ENCODE assay signal across 22 mouse cellular contexts in the genomic region with DNA sequence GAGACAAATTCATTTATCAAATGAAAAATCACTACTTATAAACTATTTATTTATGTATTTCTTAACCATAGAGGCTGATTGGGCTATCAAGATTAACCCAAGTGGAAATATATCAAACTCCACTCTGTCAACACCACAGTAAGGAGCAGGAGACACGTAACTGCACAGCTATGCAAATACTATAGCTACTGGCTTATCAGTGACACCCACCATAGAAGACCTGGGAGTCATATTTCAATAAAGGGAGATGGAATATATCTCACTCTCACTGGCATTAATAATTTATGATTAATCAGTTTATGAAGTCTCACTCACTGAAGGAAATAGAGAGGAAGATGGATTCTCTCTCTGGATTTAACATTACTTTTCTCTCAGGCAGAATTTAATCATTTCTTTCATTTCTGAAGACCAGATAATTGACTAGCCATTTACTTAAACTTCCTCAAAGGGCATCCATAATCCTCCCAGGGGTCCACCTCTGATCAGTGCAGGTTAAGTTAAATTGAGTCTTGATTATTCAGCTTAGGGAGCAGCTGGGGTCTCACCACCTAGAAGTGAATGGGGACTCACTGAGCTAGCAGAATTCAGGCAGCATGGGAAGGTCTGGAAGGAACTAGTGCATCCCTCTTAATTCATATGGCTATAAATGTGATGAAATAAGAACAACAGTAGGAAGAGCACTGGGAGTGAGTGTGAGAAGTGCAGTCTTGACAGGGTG.
DNase-seq lines count a peak whose midpoint lies in the region; ATAC-seq and TF ChIP-seq lines count a peak whose summit lies in the region.
"Had no signal": no experiment of that assay in that cellular context is flagged by ENCODE, and none has a peak within 500 bp of the region (broad histone marks: within the 10 kb centered on the region; RNA-seq: fewer than 3 reads in every experiment).

No protein-coding gene starts in this region.

- DNase-seq in forebrain, embryonic 11.5 days (ENCODE audit: low spot score) = no peak
- no peak for DNase-seq in forebrain, embryonic 10.5 days (ENCODE audit: extremely low spot score, low spot score)
- no peak for DNase-seq in hindbrain, postnatal 0 days (ENCODE audit: low spot score)
- peak; percentile 35 for DNase-seq in midbrain, embryonic 14.5 days
- DNase-seq in midbrain, postnatal 0 days (ENCODE audit: low spot score) = no peak
- DNase-seq in brain, embryonic 14.5 days (ENCODE audit: low read depth) = peak; percentile 58
- no peak for DNase-seq in liver, postnatal 0 days
- DNase-seq: adrenal gland, adult 8-10 months; adrenal gland, postnatal 36 days; B cell, adult 2 months; cerebellum, adult 11 months; cerebellum, adult 8-10 months; cerebellum, postnatal 14 days; gastrocnemius, postnatal 36 days; heart, adult 11 months; heart, postnatal 36 days had no signal

- no peaks in the 10 kb centered on the region for H3K9me3 ChIP-seq in forebrain, embryonic 11.5 days (ENCODE audit: control insufficient read depth, low read length)
- no peaks in the 10 kb centered on the region for H3K9me3 ChIP-seq in forebrain, embryonic 10.5 days
- no peaks in the 10 kb centered on the region for H3K9me3 ChIP-seq in hindbrain, embryonic 13.5 days
- no peaks in the 10 kb centered on the region for H3K9me3 ChIP-seq in hindbrain, postnatal 0 days (ENCODE audit: low read length)
- H3K9me3 ChIP-seq in midbrain, embryonic 14.5 days (ENCODE audit: control insufficient read depth, low read length) = no peaks in the 10 kb centered on the region
- no peaks in the 10 kb centered on the region for H3K9me3 ChIP-seq in midbrain, postnatal 0 days (ENCODE audit: low read length)
- no peaks in the 10 kb centered on the region for H3K9me3 ChIP-seq in liver, postnatal 0 days (ENCODE audit: low read length)
- H3K9me3 ChIP-seq: embryonic facial prominence, embryonic 12.5 days; G1E; heart, embryonic 13.5 days had no signal

- no peak overlapping the region for H3K4me2 ChIP-seq in forebrain, embryonic 11.5 days (ENCODE audit: low read depth, low read length, severe bottlenecking)
- H3K4me2 ChIP-seq in hindbrain, embryonic 13.5 days = no peak overlapping the region
- no peak overlapping the region for H3K4me2 ChIP-seq in hindbrain, postnatal 0 days (ENCODE audit: low read depth, low read length)
- H3K4me2 ChIP-seq in midbrain, embryonic 14.5 days (ENCODE audit: low read length) = no peak overlapping the region
- H3K4me2 ChIP-seq in midbrain, postnatal 0 days (ENCODE audit: low read depth, low read length, poor library complexity, severe bottlenecking) = no peak overlapping the region
- H3K4me2 ChIP-seq in liver, postnatal 0 days (ENCODE audit: low read depth, low read length) = no peak overlapping the region
- H3K4me2 ChIP-seq: embryonic facial prominence, embryonic 12.5 days; heart, embryonic 13.5 days had no signal

- 84% methylated on average over 1 of the region's 1 CpGs for WGBS in forebrain, embryonic 11.5 days
- WGBS in forebrain, embryonic 10.5 days = 93% methylated on average over 1 of the region's 1 CpGs
- 53% methylated on average over 1 of the region's 1 CpGs for WGBS in hindbrain, embryonic 13.5 days
- WGBS in hindbrain, postnatal 0 days = 66% methylated on average over 1 of the region's 1 CpGs
- 59% methylated on average over 1 of the region's 1 CpGs for WGBS in midbrain, embryonic 14.5 days
- 57% methylated on average over 1 of the region's 1 CpGs for WGBS in midbrain, postnatal 0 days
- 58% methylated on average over 1 of the region's 1 CpGs for WGBS in liver, postnatal 0 days (ENCODE audit: insufficient replicate concordance)

- 0 out of 2 replicates have a peak, but pooled peaks have one; percentile 46 for ATAC-seq in forebrain, embryonic 11.5 days (replicated peaks; ENCODE audit: low FRiP score)
- peak; percentile 78 for ATAC-seq in hindbrain, embryonic 13.5 days (ENCODE audit: low FRiP score)
- ATAC-seq in hindbrain, postnatal 0 days = no peak
- ATAC-seq in midbrain, embryonic 14.5 days (ENCODE audit: low FRiP score, low TSS enrichment) = peak; percentile 27; the same call in 1 of the 2 replicates
- no peak for ATAC-seq in midbrain, postnatal 0 days (ENCODE audit: low FRiP score)
- no peak for ATAC-seq in liver, postnatal 0 days
- ATAC-seq: CD4-positive, CD25-positive, alpha-beta regulatory T cell, adult 4 months; forebrain, embryonic 14.5 days had no signal

- TF ChIP-seq CTCF in hindbrain, postnatal 0 days (IDR thresholded peaks at IDR 0.05; ENCODE audit: low read depth) = no peak
- no peak for TF ChIP-seq CTCF in midbrain, postnatal 0 days (IDR thresholded peaks at IDR 0.05)
- no peak for TF ChIP-seq CTCF in brain, embryonic 14.5 days (IDR thresholded peaks at IDR 0.05; ENCODE audit: borderline replicate concordance, extremely low read depth, insufficient read depth, insufficient read length)
- TF ChIP-seq CTCF in liver, postnatal 0 days (IDR thresholded peaks at IDR 0.05; ENCODE audit: low read depth) = no peak

- H3K4me1 ChIP-seq in forebrain, embryonic 11.5 days (replicated peaks; ENCODE audit: control insufficient read depth, insufficient read depth, low read length) = no peaks in the 10 kb centered on the region
- no peaks in the 10 kb centered on the region for H3K4me1 ChIP-seq in forebrain, embryonic 10.5 days
- H3K4me1 ChIP-seq in hindbrain, embryonic 13.5 days (replicated peaks) = no peaks in the 10 kb centered on the region
- H3K4me1 ChIP-seq in hindbrain, postnatal 0 days (ENCODE audit: insufficient read depth, low read length) = no peaks in the 10 kb centered on the region
- H3K4me1 ChIP-seq in midbrain, embryonic 14.5 days (ENCODE audit: control insufficient read depth, insufficient read depth, low read length) = no peaks in the 10 kb centered on the region
- H3K4me1 ChIP-seq in midbrain, postnatal 0 days (ENCODE audit: insufficient read depth, low read length) = no peaks in the 10 kb centered on the region
- no peaks in the 10 kb centered on the region for H3K4me1 ChIP-seq in liver, postnatal 0 days (ENCODE audit: insufficient read depth)
- H3K4me1 ChIP-seq: embryonic facial prominence, embryonic 12.5 days; heart, embryonic 13.5 days had no signal

- no peak for TF ChIP-seq POLR2A in brain, embryonic 14.5 days (IDR thresholded peaks at IDR 0.05; ENCODE audit: borderline replicate concordance, extremely low read depth, insufficient read depth, insufficient read length, poor library complexity, severe bottlenecking)

- H3K36me3 ChIP-seq in forebrain, embryonic 11.5 days (ENCODE audit: control insufficient read depth, insufficient read depth, low read length) = no peaks in the 10 kb centered on the region
- no peaks in the 10 kb centered on the region for H3K36me3 ChIP-seq in forebrain, embryonic 10.5 days (replicated peaks)
- no peaks in the 10 kb centered on the region for H3K36me3 ChIP-seq in hindbrain, embryonic 13.5 days
- no peaks in the 10 kb centered on the region for H3K36me3 ChIP-seq in hindbrain, postnatal 0 days (ENCODE audit: insufficient read depth, low read length)
- H3K36me3 ChIP-seq in midbrain, embryonic 14.5 days (ENCODE audit: control insufficient read depth, insufficient read depth, low read length) = no peaks in the 10 kb centered on the region
- H3K36me3 ChIP-seq in midbrain, postnatal 0 days (ENCODE audit: insufficient read depth, low read length) = no peaks in the 10 kb centered on the region
- no peaks in the 10 kb centered on the region for H3K36me3 ChIP-seq in liver, postnatal 0 days (replicated peaks; ENCODE audit: insufficient read depth, low read length)
- H3K36me3 ChIP-seq: embryonic facial prominence, embryonic 12.5 days; G1E; heart, embryonic 13.5 days had no signal

- no peaks in the 10 kb centered on the region for H3K27me3 ChIP-seq in forebrain, embryonic 11.5 days (ENCODE audit: control insufficient read depth, insufficient read depth, low read length)
- H3K27me3 ChIP-seq in forebrain, embryonic 10.5 days (ENCODE audit: poor library complexity, severe bottlenecking) = no peaks in the 10 kb centered on the region
- no peaks in the 10 kb centered on the region for H3K27me3 ChIP-seq in hindbrain, embryonic 13.5 days
- no peaks in the 10 kb centered on the region for H3K27me3 ChIP-seq in hindbrain, postnatal 0 days (ENCODE audit: insufficient read depth, low read length)
- no peaks in the 10 kb centered on the region for H3K27me3 ChIP-seq in midbrain, embryonic 14.5 days (ENCODE audit: control insufficient read depth, insufficient read depth, low read length)
- H3K27me3 ChIP-seq in midbrain, postnatal 0 days (ENCODE audit: insufficient read depth, low read length) = no peaks in the 10 kb centered on the region
- no peaks in the 10 kb centered on the region for H3K27me3 ChIP-seq in liver, postnatal 0 days (ENCODE audit: insufficient read depth, low read length)
- H3K27me3 ChIP-seq: embryonic facial prominence, embryonic 12.5 days; heart, embryonic 13.5 days had no signal

- no peak for TF ChIP-seq EP300 in liver, postnatal 0 days (IDR thresholded peaks at IDR 0.05; ENCODE audit: low read depth)

- no peak overlapping the region for H3K9ac ChIP-seq in forebrain, embryonic 11.5 days (ENCODE audit: low read length)
- no peak overlapping the region for H3K9ac ChIP-seq in hindbrain, embryonic 13.5 days
- H3K9ac ChIP-seq in hindbrain, postnatal 0 days (replicated peaks; ENCODE audit: low read length) = no peak overlapping the region
- H3K9ac ChIP-seq in midbrain, embryonic 14.5 days (replicated peaks; ENCODE audit: low read length) = no peak overlapping the region
- no peak overlapping the region for H3K9ac ChIP-seq in midbrain, postnatal 0 days (replicated peaks; ENCODE audit: low read length, poor library complexity, severe bottlenecking)
- H3K9ac ChIP-seq in liver, postnatal 0 days (replicated peaks) = no peak overlapping the region
- H3K9ac ChIP-seq: embryonic facial prominence, embryonic 12.5 days; heart, embryonic 13.5 days had no signal

- H3K4me3 ChIP-seq in forebrain, embryonic 11.5 days (ENCODE audit: low read depth, low read length) = no peak overlapping the region
- H3K4me3 ChIP-seq in forebrain, embryonic 10.5 days = no peak overlapping the region
- no peak overlapping the region for H3K4me3 ChIP-seq in hindbrain, embryonic 13.5 days
- no peak overlapping the region for H3K4me3 ChIP-seq in hindbrain, postnatal 0 days (ENCODE audit: low read length)
- no peak overlapping the region for H3K4me3 ChIP-seq in midbrain, embryonic 14.5 days (replicated peaks; ENCODE audit: low read depth, low read length)
- H3K4me3 ChIP-seq in midbrain, postnatal 0 days (ENCODE audit: low read depth, low read length) = no peak overlapping the region
- no peak overlapping the region for H3K4me3 ChIP-seq in liver, postnatal 0 days (ENCODE audit: low read depth, low read length)
- H3K4me3 ChIP-seq: embryonic facial prominence, embryonic 12.5 days; heart, embryonic 13.5 days had no signal

- H3K27ac ChIP-seq in forebrain, embryonic 11.5 days (ENCODE audit: low read depth, low read length) = no peak overlapping the region
- H3K27ac ChIP-seq in forebrain, embryonic 10.5 days = no peak overlapping the region
- no peak overlapping the region for H3K27ac ChIP-seq in hindbrain, embryonic 13.5 days
- H3K27ac ChIP-seq in hindbrain, postnatal 0 days = no peak overlapping the region
- H3K27ac ChIP-seq in midbrain, embryonic 14.5 days (replicated peaks; ENCODE audit: low read depth, low read length) = no peak overlapping the region
- H3K27ac ChIP-seq in midbrain, postnatal 0 days (ENCODE audit: low read depth, low read length) = no peak overlapping the region
- no peak overlapping the region for H3K27ac ChIP-seq in liver, postnatal 0 days (ENCODE audit: low read depth)
- H3K27ac ChIP-seq: embryonic facial prominence, embryonic 12.5 days; heart, embryonic 13.5 days had no signal

Comparison
In these comparisons a context has a peak if more than half of its experiments do, and no peak if none do; other contexts are left out.
1. ATAC-seq: peak in forebrain, embryonic 11.5 days (single experiment), hindbrain, embryonic 13.5 days (single experiment) and midbrain, embryonic 14.5 days (single experiment); none in hindbrain, postnatal 0 days (single experiment), midbrain, postnatal 0 days (single experiment) and liver, postnatal 0 days (single experiment).
2. DNase-seq: peak in midbrain, embryonic 14.5 days (single experiment) and brain, embryonic 14.5 days (single experiment); none in forebrain, embryonic 11.5 days (single experiment), forebrain, embryonic 10.5 days (single experiment), hindbrain, postnatal 0 days (single experiment), midbrain, postnatal 0 days (single experiment) and liver, postnatal 0 days (single experiment).